In the genomic region with DNA sequence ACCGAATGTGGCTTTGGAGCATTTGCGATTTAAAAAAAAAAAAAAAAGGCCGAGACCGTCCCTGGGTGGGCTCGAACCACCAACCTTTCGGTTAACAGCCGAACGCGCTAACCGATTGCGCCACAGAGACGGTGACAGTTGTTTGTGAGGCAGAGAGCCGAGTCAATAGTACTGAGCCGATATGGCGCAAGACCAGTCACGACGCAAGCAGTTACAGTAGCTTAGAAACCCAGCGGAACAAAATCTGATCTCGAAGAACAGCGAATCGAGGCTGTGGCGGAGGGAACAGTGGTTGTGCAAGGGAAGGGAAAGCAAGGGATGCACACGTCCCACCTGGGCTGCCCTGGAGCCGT, we compare ENCODE assay signal across 8 mouse cellular contexts. TPM values are rescaled to one million over a fixed set of nuclear protein-coding genes. Genes with fewer than 3 reads are reported as not detected.
A peak's percentile ranks its signal among the peaks of the same experiment; 100 is the strongest.
DNase-seq lines count a peak whose midpoint lies in the region; ATAC-seq and TF ChIP-seq lines count a peak whose summit lies in the region.

No protein-coding gene starts in this region.

- peak; percentile 92 for DNase-seq in B cell, adult 2 months
- DNase-seq in kidney, postnatal 0 days (ENCODE audit: low spot score) = peak; percentile 88
- peak; percentile 75 for DNase-seq in liver, embryonic 13.5 days
- peak; percentile 92 for DNase-seq in natural killer cell, adult 2 months (ENCODE audit: low spot score in 2 of 2)

- H3K27ac ChIP-seq in bone marrow, adult 2 months (ENCODE audit: control insufficient read depth, insufficient read depth, low read depth, low read length, poor library complexity) = peak overlapping the region; percentile 70
- 0 out of 2 replicates have a peak overlapping the region, but pooled peaks have one; percentile 1 for H3K27ac ChIP-seq in embryonic fibroblast, embryonic 13.5 days (ENCODE audit: insufficient read depth, low read length)
- peak overlapping the region; percentile 50 for H3K27ac ChIP-seq in heart, embryonic 12.5 days (ENCODE audit: poor library complexity, severe bottlenecking)
- H3K27ac ChIP-seq in kidney, postnatal 0 days = peak overlapping the region; percentile 73
- H3K27ac ChIP-seq in liver, embryonic 13.5 days = peak overlapping the region; percentile 65; the same call in 1 of the 2 replicates
- H3K27ac ChIP-seq in stomach, embryonic 14.5 days (ENCODE audit: low read length) = peak overlapping the region; percentile 70

- H3K4me2 ChIP-seq in heart, embryonic 12.5 days = peak overlapping the region; percentile 92
- peak overlapping the region; percentile 65 for H3K4me2 ChIP-seq in kidney, postnatal 0 days (ENCODE audit: low read length)
- H3K4me2 ChIP-seq in liver, embryonic 13.5 days = peak overlapping the region; percentile 85
- H3K4me2 ChIP-seq in stomach, embryonic 14.5 days (replicated peaks; ENCODE audit: low read depth, low read length) = peak overlapping the region; percentile 93

- no peak for TF ChIP-seq CTCF in bone marrow, adult 2 months (IDR thresholded peaks at IDR 0.05; ENCODE audit: control insufficient read depth, insufficient read depth, low read length)
- TF ChIP-seq CTCF in embryonic fibroblast, embryonic 13.5 days (IDR thresholded peaks at IDR 0.05; ENCODE audit: borderline replicate concordance, insufficient read depth, low read length) = no peak
- no peak for TF ChIP-seq CTCF in kidney, postnatal 0 days (IDR thresholded peaks at IDR 0.05; ENCODE audit: low read depth)

- H3K27me3 ChIP-seq in heart, embryonic 12.5 days (replicated peaks) = no peaks in the 10 kb centered on the region
- H3K27me3 ChIP-seq in kidney, postnatal 0 days (ENCODE audit: insufficient read depth, low read length) = no peaks in the 10 kb centered on the region
- peaks cover 51% of the 10 kb centered on the region for H3K27me3 ChIP-seq in liver, embryonic 13.5 days
- no peaks in the 10 kb centered on the region for H3K27me3 ChIP-seq in stomach, embryonic 14.5 days (ENCODE audit: control insufficient read depth, insufficient read depth, low read length)

- no peak for TF ChIP-seq POLR2A in bone marrow, adult 2 months (IDR thresholded peaks at IDR 0.05; ENCODE audit: borderline replicate concordance, control insufficient read depth, low read depth, low read length)
- TF ChIP-seq POLR2A in embryonic fibroblast, embryonic 13.5 days (IDR thresholded peaks at IDR 0.05; ENCODE audit: low read depth, low read length) = peak; percentile 69; the same call in 1 of the 2 replicates

- peak overlapping the region; percentile 73 for H3K9ac ChIP-seq in heart, embryonic 12.5 days
- peak overlapping the region; percentile 56 for H3K9ac ChIP-seq in kidney, postnatal 0 days (ENCODE audit: low read depth, low read length)
- peak overlapping the region; percentile 75 for H3K9ac ChIP-seq in liver, embryonic 13.5 days
- peak overlapping the region; percentile 34; the same call in 1 of the 2 replicates for H3K9ac ChIP-seq in stomach, embryonic 14.5 days (replicated peaks; ENCODE audit: low read depth, low read length)

- H3K4me3 ChIP-seq in bone marrow, adult 2 months (replicated peaks; ENCODE audit: control insufficient read depth, low read depth, low read length) = peak overlapping the region; percentile 96
- H3K4me3 ChIP-seq in embryonic fibroblast, embryonic 13.5 days (ENCODE audit: insufficient read depth, low read length) = peak overlapping the region; percentile 58
- peak overlapping the region; percentile 80 for H3K4me3 ChIP-seq in heart, embryonic 12.5 days
- H3K4me3 ChIP-seq in kidney, postnatal 0 days (replicated peaks; ENCODE audit: low read depth, low read length) = peak overlapping the region; percentile 66
- H3K4me3 ChIP-seq in liver, embryonic 13.5 days (replicated peaks) = peak overlapping the region; percentile 77
- peak overlapping the region; percentile 74 for H3K4me3 ChIP-seq in stomach, embryonic 14.5 days (ENCODE audit: low read depth, low read length)

- under 1% methylated on average over 24 of the region's 24 CpGs for WGBS in bone marrow, adult 2 months
- WGBS in heart, embryonic 12.5 days = under 1% methylated on average over 24 of the region's 24 CpGs
- 1% methylated on average over 24 of the region's 24 CpGs for WGBS in kidney, postnatal 0 days
- WGBS in liver, embryonic 13.5 days (ENCODE audit: insufficient replicate concordance) = under 1% methylated on average over 24 of the region's 24 CpGs
- WGBS in stomach, embryonic 14.5 days = 1% methylated on average over 24 of the region's 24 CpGs

- no peak for ATAC-seq in heart, embryonic 12.5 days (ENCODE audit: insufficient number of reproducible peaks, low FRiP score)
- ATAC-seq in kidney, postnatal 0 days (replicated peaks; ENCODE audit: low FRiP score, low read depth) = no peak; the same call in 1 of the 2 replicates
- 0 out of 2 replicates have a peak, but pooled peaks have one; percentile 0 for ATAC-seq in liver, embryonic 13.5 days (ENCODE audit: low read depth)
- no peak for ATAC-seq in stomach, embryonic 14.5 days (ENCODE audit: insufficient number of reproducible peaks, insufficient read depth, low FRiP score, low read depth)

- no peaks in the 10 kb centered on the region for H3K9me3 ChIP-seq in heart, embryonic 12.5 days (replicated peaks)
- H3K9me3 ChIP-seq in kidney, postnatal 0 days (replicated peaks; ENCODE audit: low read length) = no peaks in the 10 kb centered on the region
- H3K9me3 ChIP-seq in liver, embryonic 13.5 days (replicated peaks) = no peaks in the 10 kb centered on the region
- no peaks in the 10 kb centered on the region for H3K9me3 ChIP-seq in stomach, embryonic 14.5 days (ENCODE audit: control insufficient read depth, low read depth, low read length)

- H3K36me3 ChIP-seq in heart, embryonic 12.5 days = peaks cover 28% of the 10 kb centered on the region
- H3K36me3 ChIP-seq in kidney, postnatal 0 days (ENCODE audit: insufficient read depth, low read length) = peaks cover 10% of the 10 kb centered on the region; the same call in 1 of the 2 replicates
- H3K36me3 ChIP-seq in liver, embryonic 13.5 days = peaks cover 26% of the 10 kb centered on the region
- peaks cover 12% of the 10 kb centered on the region for H3K36me3 ChIP-seq in stomach, embryonic 14.5 days (ENCODE audit: control insufficient read depth, insufficient read depth, low read length)

- peaks cover 1% of the 10 kb centered on the region for H3K4me1 ChIP-seq in bone marrow, adult 2 months (ENCODE audit: control insufficient read depth, insufficient read depth, low read length)
- peaks cover 1% of the 10 kb centered on the region; the same call in 1 of the 2 replicates for H3K4me1 ChIP-seq in embryonic fibroblast, embryonic 13.5 days (ENCODE audit: control insufficient read depth, insufficient read depth, low read length)
- peaks cover 38% of the 10 kb centered on the region for H3K4me1 ChIP-seq in heart, embryonic 12.5 days (replicated peaks)
- H3K4me1 ChIP-seq in kidney, postnatal 0 days (replicated peaks; ENCODE audit: insufficient read depth, low read length) = peaks cover 19% of the 10 kb centered on the region
- H3K4me1 ChIP-seq in liver, embryonic 13.5 days (replicated peaks) = peaks cover 71% of the 10 kb centered on the region
- H3K4me1 ChIP-seq in stomach, embryonic 14.5 days (ENCODE audit: control insufficient read depth, insufficient read depth, low read length) = peaks cover 24% of the 10 kb centered on the region

RNA-seq across cellular contexts. Expression of a gene that starts 0.8 kb away (rescaled TPM):
- polyA plus RNA-seq in bone marrow, adult 2 months (2011; ENCODE audit: insufficient read depth, insufficient read length, low replicate concordance, missing spikeins) = 138 and 152 TPM in 2 replicates
- polyA plus RNA-seq in embryonic fibroblast, embryonic 13.5 days (2011; ENCODE audit: insufficient read length, low read depth, missing spikeins) = 229 and 259 TPM in 2 replicates
- 342 and 374 TPM in 2 replicates for polyA plus RNA-seq in heart, embryonic 12.5 days (2016; fragmentation: Nextera tagmentation; extraction: Ambion mirVana)
- polyA plus RNA-seq in kidney, postnatal 0 days (2015; fragmentation: Nextera tagmentation; extraction: Ambion mirVana) = 504 and 541 TPM in 2 replicates
- 335 and 374 TPM in 2 replicates for polyA plus RNA-seq in liver, embryonic 13.5 days (2015; fragmentation: Nextera tagmentation; extraction: Ambion mirVana)
- 429 and 454 TPM in 2 replicates for polyA plus RNA-seq in stomach, embryonic 14.5 days (2014; fragmentation: Nextera tagmentation; extraction: Ambion mirVana)

RNA-seq across cellular contexts. Expression of a gene that starts 2.1 kb away (rescaled TPM):
- polyA plus RNA-seq in bone marrow, adult 2 months (2011; ENCODE audit: insufficient read depth, insufficient read length, low replicate concordance, missing spikeins) = 7.0 and 10.7 TPM in 2 replicates
- 42.3 and 54.0 TPM in 2 replicates for polyA plus RNA-seq in embryonic fibroblast, embryonic 13.5 days (2011; ENCODE audit: insufficient read length, low read depth, missing spikeins)
- polyA plus RNA-seq in heart, embryonic 12.5 days (2016; fragmentation: Nextera tagmentation; extraction: Ambion mirVana) = 11.0 and 12.3 TPM in 2 replicates
- polyA plus RNA-seq in kidney, postnatal 0 days (2015; fragmentation: Nextera tagmentation; extraction: Ambion mirVana) = 10.4 and 11.4 TPM in 2 replicates
- polyA plus RNA-seq in liver, embryonic 13.5 days (2015; fragmentation: Nextera tagmentation; extraction: Ambion mirVana) = 2.3 and 3.6 TPM in 2 replicates
- polyA plus RNA-seq in stomach, embryonic 14.5 days (2014; fragmentation: Nextera tagmentation; extraction: Ambion mirVana) = 18.2 and 20.6 TPM in 2 replicates

RNA-seq across cellular contexts. Expression of a gene that starts 16.7 kb away (rescaled TPM):
- 29.3 and 76.0 TPM in 2 replicates for polyA plus RNA-seq in bone marrow, adult 2 months (2011; ENCODE audit: insufficient read depth, insufficient read length, low replicate concordance, missing spikeins)
- polyA plus RNA-seq in embryonic fibroblast, embryonic 13.5 days (2011; ENCODE audit: insufficient read length, low read depth, missing spikeins) = 39.9 and 42.5 TPM in 2 replicates
- 40.5 and 44.8 TPM in 2 replicates for polyA plus RNA-seq in heart, embryonic 12.5 days (2016; fragmentation: Nextera tagmentation; extraction: Ambion mirVana)
- 69.2 and 70.9 TPM in 2 replicates for polyA plus RNA-seq in kidney, postnatal 0 days (2015; fragmentation: Nextera tagmentation; extraction: Ambion mirVana)
- 11.7 and 13.3 TPM in 2 replicates for polyA plus RNA-seq in liver, embryonic 13.5 days (2015; fragmentation: Nextera tagmentation; extraction: Ambion mirVana)
- 20.8 and 21.9 TPM in 2 replicates for polyA plus RNA-seq in stomach, embryonic 14.5 days (2014; fragmentation: Nextera tagmentation; extraction: Ambion mirVana)

RNA-seq across cellular contexts. Expression of a gene that starts 39.2 kb away (rescaled TPM):
- 13.0 and 23.7 TPM in 2 replicates for polyA plus RNA-seq in bone marrow, adult 2 months (2011; ENCODE audit: insufficient read depth, insufficient read length, low replicate concordance, missing spikeins)
- polyA plus RNA-seq in embryonic fibroblast, embryonic 13.5 days (2011; ENCODE audit: insufficient read length, low read depth, missing spikeins) = 16.2 and 18.0 TPM in 2 replicates
- polyA plus RNA-seq in heart, embryonic 12.5 days (2016; fragmentation: Nextera tagmentation; extraction: Ambion mirVana) = 1.8 and 2.2 TPM in 2 replicates
- 2.3 TPM in 2 replicates for polyA plus RNA-seq in kidney, postnatal 0 days (2015; fragmentation: Nextera tagmentation; extraction: Ambion mirVana)
- 0.17 and 0.23 TPM in 2 replicates for polyA plus RNA-seq in liver, embryonic 13.5 days (2015; fragmentation: Nextera tagmentation; extraction: Ambion mirVana)
- polyA plus RNA-seq in stomach, embryonic 14.5 days (2014; fragmentation: Nextera tagmentation; extraction: Ambion mirVana) = 4.3 and 4.5 TPM in 2 replicates

RNA-seq across cellular contexts. Expression of a gene that starts 42.1 kb away (rescaled TPM):
- polyA plus RNA-seq in bone marrow, adult 2 months (2011; ENCODE audit: insufficient read depth, insufficient read length, low replicate concordance, missing spikeins) = 9.5 and 11.7 TPM in 2 replicates
- 40.7 and 42.6 TPM in 2 replicates for polyA plus RNA-seq in embryonic fibroblast, embryonic 13.5 days (2011; ENCODE audit: insufficient read length, low read depth, missing spikeins)
- polyA plus RNA-seq in heart, embryonic 12.5 days (2016; fragmentation: Nextera tagmentation; extraction: Ambion mirVana) = 1.3 and 1.4 TPM in 2 replicates
- polyA plus RNA-seq in kidney, postnatal 0 days (2015; fragmentation: Nextera tagmentation; extraction: Ambion mirVana) = 1.5 TPM in 2 replicates
- 0.88 TPM in 2 replicates for polyA plus RNA-seq in liver, embryonic 13.5 days (2015; fragmentation: Nextera tagmentation; extraction: Ambion mirVana)
- polyA plus RNA-seq in stomach, embryonic 14.5 days (2014; fragmentation: Nextera tagmentation; extraction: Ambion mirVana) = 1.9 and 2.5 TPM in 2 replicates

Comparison
In these comparisons a context has a peak if more than half of its experiments do, and no peak if none do; other contexts are left out.
1. H3K27ac ChIP-seq: peak in every context shown above with its lines; median percentile 73 in kidney, postnatal 0 days; 70 in bone marrow, adult 2 months; 70 in stomach, embryonic 14.5 days; 65 in liver, embryonic 13.5 days; 50 in heart, embryonic 12.5 days; 1 in embryonic fibroblast, embryonic 13.5 days.